Mouse (Mus musculus): ENCODE results near the gene Tulp3.
A peak's percentile ranks its signal among the peaks of the same experiment; 100 is the strongest.

The Tulp3 gene

DNA sequence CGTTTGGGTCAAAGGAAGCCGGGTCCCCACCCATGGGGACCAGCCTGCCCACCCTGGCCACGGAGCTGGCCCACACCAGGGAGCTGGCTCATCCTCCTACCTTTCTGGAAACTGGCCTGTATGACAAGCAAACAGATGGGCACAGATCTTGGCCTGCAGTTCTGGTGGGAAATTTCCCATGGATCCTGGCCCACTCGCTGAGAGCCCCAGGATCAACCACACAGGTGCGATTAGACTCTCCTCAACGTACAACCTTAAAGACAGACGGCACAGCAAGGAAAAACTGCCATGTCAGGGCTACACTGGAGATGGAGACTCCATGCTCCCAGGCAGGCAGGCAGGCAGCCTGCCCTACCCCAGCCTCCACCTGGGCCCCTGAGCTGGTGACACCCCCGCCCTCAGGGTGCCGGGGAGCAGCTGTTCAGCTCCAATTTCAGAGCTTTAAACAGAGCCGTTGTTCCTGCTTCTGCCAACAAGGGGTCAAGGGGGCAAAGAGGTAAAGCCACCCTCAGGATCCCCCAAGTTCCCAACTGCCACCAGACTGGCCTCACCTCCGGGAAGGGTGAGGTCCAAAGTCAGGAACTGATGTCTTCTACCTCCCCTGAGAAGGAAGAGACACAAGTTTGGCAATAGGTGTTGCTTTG is 58.8 kb downstream of the Tulp3 start:
- no peak for DNase-seq (ENCODE audit: low read depth, low spot score)

GRCm38 (mm10) chr6:128295876-128296749 is 59.5 kb downstream of the Tulp3 start:
- no peak for DNase-seq (ENCODE audit: low read depth, low spot score)

- no peak for DNase-seq (ENCODE audit: low read depth, low spot score)
These were observed 64.4 kb downstream of the Tulp3 start for GRCm38 (mm10) chr6:128291284-128291683.

GRCm38 (mm10) chr6:128288681-128289080 is 67.0 kb downstream of the Tulp3 start:
- DNase-seq (ENCODE audit: low read depth, low spot score) = no peak

DNA sequence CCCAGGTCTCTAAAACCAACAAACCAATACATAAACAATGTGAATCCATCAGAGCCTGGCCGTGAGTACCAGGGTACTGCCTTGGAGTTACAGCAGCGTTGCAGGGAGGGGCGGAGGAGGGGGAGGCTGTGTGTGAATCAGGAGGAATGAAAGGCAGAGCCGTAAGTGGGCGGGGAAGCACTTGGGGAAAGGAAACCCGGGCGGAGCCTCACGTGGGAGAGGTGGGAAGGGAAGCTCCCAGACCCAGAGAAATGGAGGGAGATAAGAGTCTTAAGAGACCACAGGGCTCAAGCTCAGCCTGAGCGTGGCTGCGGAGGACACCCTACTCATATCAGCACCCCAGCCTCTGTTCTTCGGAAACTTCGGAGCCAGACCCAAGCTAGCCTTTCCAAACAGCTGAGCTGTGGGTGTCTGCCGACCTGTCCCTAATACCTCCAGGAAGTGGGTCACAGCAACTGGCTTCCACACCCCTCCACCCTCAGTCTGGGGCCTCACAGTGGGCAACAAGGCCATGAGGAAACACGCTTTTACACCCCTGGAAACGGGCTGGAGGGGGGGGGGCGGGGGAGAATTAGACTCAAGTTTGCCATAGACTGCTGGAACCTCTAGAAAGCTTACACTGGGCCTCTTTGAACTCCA is 69.7 kb downstream of the Tulp3 start:
- DNase-seq (ENCODE audit: low read depth, low spot score) = peak; percentile 48

DNA sequence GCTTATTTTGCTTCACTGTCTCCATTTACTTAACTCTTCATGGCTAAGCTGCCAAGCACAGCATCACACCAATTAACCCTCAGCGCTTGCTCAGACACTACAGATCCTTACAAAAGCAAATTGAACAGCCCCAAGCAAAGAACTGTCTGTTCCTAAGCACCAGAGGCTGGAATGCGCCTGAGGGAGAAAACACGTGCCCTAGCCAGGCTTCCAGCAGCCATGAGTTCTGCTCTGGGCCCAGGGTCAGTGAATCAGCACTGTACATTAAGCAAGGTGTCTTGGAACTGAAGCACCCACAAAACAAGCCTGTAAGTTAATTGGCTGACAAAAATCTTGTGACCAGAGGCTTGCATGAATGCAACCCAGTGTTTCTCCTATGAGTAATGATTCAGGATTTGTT is 73.5 kb downstream of the Tulp3 start:
- no peak for DNase-seq (ENCODE audit: low read depth, low spot score)

- DNase-seq (ENCODE audit: low read depth, low spot score) = no peak
These were observed 75.0 kb downstream of the Tulp3 start for GRCm38 (mm10) chr6:128280472-128281145.

DNA sequence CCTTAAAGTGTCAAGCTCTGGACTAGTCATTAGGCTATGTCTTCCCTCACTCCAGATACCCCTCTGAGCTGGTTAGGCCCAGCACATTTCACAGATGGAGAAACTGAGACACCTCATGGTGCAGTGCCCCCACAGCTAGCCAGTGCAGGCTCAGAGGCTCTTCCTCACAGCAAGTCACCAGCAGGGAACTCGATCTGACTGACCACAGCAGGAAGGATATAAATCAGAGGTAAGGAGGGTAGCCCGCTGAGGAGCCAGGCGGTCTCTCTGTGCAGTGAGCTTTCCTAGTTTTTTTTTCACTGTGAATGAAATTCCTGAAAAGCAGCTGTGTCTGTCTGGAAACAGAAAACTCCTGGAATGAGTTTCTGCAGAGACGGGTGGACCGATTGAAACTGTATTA is 76.0 kb downstream of the Tulp3 start:
- DNase-seq (ENCODE audit: low read depth, low spot score) = no peak

DNA sequence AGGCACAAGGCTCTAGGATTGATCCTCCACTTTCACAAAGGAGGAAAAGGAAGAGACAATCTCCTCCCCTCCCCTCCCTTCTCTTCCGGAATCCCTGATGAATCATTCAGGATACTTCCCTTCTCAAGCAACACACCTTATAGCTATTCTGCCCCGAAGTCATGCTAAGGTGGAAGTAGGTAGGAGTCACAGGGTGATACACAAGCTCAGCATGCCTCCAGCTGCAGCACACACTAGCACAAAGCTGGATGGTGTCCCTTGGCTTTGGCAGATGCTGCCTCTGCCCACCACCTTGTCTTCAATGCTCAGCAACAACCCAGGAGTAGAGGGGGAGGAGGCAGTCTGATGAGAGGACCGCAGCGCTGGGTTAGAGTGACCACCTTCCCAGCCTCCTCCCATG is 76.6 kb downstream of the Tulp3 start:
- no peak for DNase-seq (ENCODE audit: low read depth, low spot score)

- no peak for DNase-seq (ENCODE audit: low read depth, low spot score)
These were observed 78.2 kb downstream of the Tulp3 start for GRCm38 (mm10) chr6:128277132-128278085.

GRCm38 (mm10) chr6:128276349-128276748 is 79.3 kb downstream of the Tulp3 start:
- no peak for DNase-seq (ENCODE audit: low read depth, low spot score)

GRCm38 (mm10) chr6:128275506-128276064 is 80.1 kb downstream of the Tulp3 start:
- DNase-seq (ENCODE audit: low read depth, low spot score) = no peak

GRCm38 (mm10) chr6:128273507-128273906 is 82.1 kb downstream of the Tulp3 start:
- DNase-seq (ENCODE audit: low read depth, low spot score) = no peak

DNA sequence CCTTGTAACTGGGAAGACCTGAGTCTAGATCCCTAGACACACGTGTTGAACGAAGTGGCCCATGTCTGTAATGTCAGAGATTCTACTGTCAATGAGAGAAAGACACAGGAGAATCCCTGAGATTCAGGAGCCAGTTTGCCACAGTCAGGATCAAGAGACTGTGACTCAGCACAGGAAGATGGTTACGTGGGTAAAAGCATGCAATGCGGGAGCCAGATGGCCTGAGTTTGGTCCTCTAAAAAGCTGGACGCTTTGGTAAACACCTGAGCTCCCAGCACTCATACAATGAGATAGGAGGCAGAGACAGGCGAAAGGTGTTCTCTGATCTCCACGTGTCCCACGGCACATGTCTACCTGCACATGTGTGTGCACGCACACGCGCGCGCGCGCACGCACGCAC is 82.9 kb downstream of the Tulp3 start:
- no peak for DNase-seq (ENCODE audit: low read depth, low spot score)

Measured in embryo, embryonic 11.5 days (tissue).